Mouse (Mus musculus) intestine, embryonic 14.5 days (tissue): Measurements from ENCODE around the gene Ube2c. TPM values are rescaled to one million over a fixed set of nuclear protein-coding genes. Genes with fewer than 3 reads are reported as not detected.

Experiments used
- ATAC-seq: fragments of 200-750 bp; cut with Nextera tagmentation; replicated peaks from 2 replicates; pipeline ENCODE4 v1.8.0; 2017; ENCODE audit warnings: low read depth, moderate number of reproducible peaks, moderate TSS enrichment, moderate library complexity; ENCODE audit not compliant: low FRiP score, low TSS enrichment
- DNase-seq: peaks from one replicate; pipeline ENCODE4 v3.0.0-alpha.2; 2018; ENCODE audit warnings: low spot score
- H3K27ac ChIP-seq: fragments of 300-500 bp; sonication (generic); 2 replicates; pipeline ENCODE4 v1.5.1; 2014; ENCODE audit warnings: low read depth, mild to moderate bottlenecking, control low read depth
- H3K27me3 ChIP-seq: fragments of 300-500 bp; sonication (generic); replicated peaks from 2 replicates; pipeline ENCODE4 v1.6.1; 2014; ENCODE audit warnings: low read length, control low read depth; ENCODE audit not compliant: control insufficient read depth, insufficient read depth
- H3K36me3 ChIP-seq: fragments of 300-500 bp; sonication (generic); 2 replicates; pipeline ENCODE4 v1.6.1; 2014; ENCODE audit warnings: low read length, control low read depth; ENCODE audit not compliant: control insufficient read depth, insufficient read depth
- H3K4me1 ChIP-seq: fragments of 300-500 bp; sonication (generic); replicated peaks from 2 replicates; pipeline ENCODE4 v1.6.1; 2014; ENCODE audit warnings: low read length, control low read depth, mixed read lengths; ENCODE audit not compliant: control insufficient read depth, insufficient read depth
- H3K4me2 ChIP-seq: fragments of 300-500 bp; sonication (generic); 2 replicates; pipeline ENCODE4 v1.6.1; 2014; ENCODE audit warnings: low read length
- H3K4me3 ChIP-seq: fragments of 300-500 bp; sonication (generic); 2 replicates; pipeline ENCODE4 v1.5.1; 2014; ENCODE audit warnings: low read depth, low read length, control low read depth, mixed read lengths
- H3K9ac ChIP-seq: fragments of 300-500 bp; sonication (generic); 2 replicates; pipeline ENCODE4 v1.6.1; 2014; ENCODE audit warnings: mild to moderate bottlenecking, low read length
- H3K9me3 ChIP-seq: fragments of 300-500 bp; sonication (generic); 2 replicates; pipeline ENCODE4 v1.6.1; 2016; ENCODE audit warnings: low read length, control low read depth; ENCODE audit not compliant: control insufficient read depth
- WGBS: fragments of 180-500 bp; shearing (Covaris S2); extraction: QIAGEN DNeasy Blood & Tissue Kit; methylation state at CpG from one replicate; pipeline ENCODE4 v1.1.7; 2014; 5-methylcytosine and 5-hydroxymethylcytosine counted together
- polyA plus RNA-seq: library from polyadenylated mRNA; unstranded; fragments of >200 nt; fragmentation: Nextera tagmentation; extraction: Ambion mirVana; gene quantifications from 2 replicates; pipeline ENCODE4 v1.2.1, GENCODE M21; 2014

Gene Ube2c
- polyA plus RNA-seq, 1 experiment from 2014 or later, result 462 TPM

- Histone ChIP-seq H3K4me2 (no peak overlapping the region), H3K27ac (no peak overlapping the region), H3K9ac (no peak overlapping the region), H3K36me3 (no peaks in the 10 kb centered on the region), H3K4me1 (no peaks in the 10 kb centered on the region), H3K9me3 (no peaks in the 10 kb centered on the region), H3K27me3 (no peaks in the 10 kb centered on the region), H3K4me3 (no peak overlapping the region)
- WGBS, result 60% methylated on average over 7 of the region's 7 CpGs
- DNase-seq (no peak), ATAC-seq (no peak)
Observed at GRCm38 (mm10) chr2:164739876-164740275, 29.8 kb upstream of the Ube2c start.

- Histone ChIP-seq H3K9ac (peak overlapping the region; percentile 95; the same call in 1 of the 2 replicates), H3K36me3 (peaks cover 26% of the 10 kb centered on the region), H3K27me3 (no peaks in the 10 kb centered on the region), H3K4me1 (peaks cover 11% of the 10 kb centered on the region), H3K4me3 (peak overlapping the region; percentile 84), H3K9me3 (no peaks in the 10 kb centered on the region), H3K4me2 (peak overlapping the region; percentile 97), H3K27ac (no peak overlapping the region)
- 72% methylated on average over 13 of the region's 13 CpGs for WGBS
- ATAC-seq, result no peak
- DNase-seq, result no peak
Observed at GRCm38 (mm10) chr2:164744987-164745386, 24.7 kb upstream of the Ube2c start.

- DNase-seq, result peak; percentile 97
- peak; percentile 92 for ATAC-seq
- peak within 1 kb of the TSS; percentile 84 for H3K4me3 ChIP-seq
- under 1% methylated on average over 70 of the region's 70 CpGs for WGBS
- peaks cover 36% of the 10 kb centered on the region for H3K36me3 ChIP-seq
- peak within 1 kb of the TSS; percentile 95 for H3K9ac ChIP-seq
- H3K9me3 ChIP-seq, result no peaks in the 10 kb centered on the region
- H3K27me3 ChIP-seq, result no peaks in the 10 kb centered on the region
- peak within 1 kb of the TSS; percentile 97 for H3K4me2 ChIP-seq
- H3K27ac ChIP-seq, result 0 out of 2 replicates have a peak within 1 kb of the TSS, but pooled peaks have one; percentile 16
- peaks cover 11% of the 10 kb centered on the region for H3K4me1 ChIP-seq
Observed at GRCm38 (mm10) chr2:164745843-164746479, 23.7 kb upstream of the Ube2c start, which contains the start of the genes Wfdc3 and Dnttip1. Gene Wfdc3 (minus strand): TSS chr2:164745931. Gene Dnttip1 (plus strand): TSS chr2:164745983.

GRCm38 (mm10) chr2:164746693-164747092, 23.0 kb upstream of the Ube2c start:
- Histone ChIP-seq H3K9me3 (no peaks in the 10 kb centered on the region), H3K36me3 (peaks cover 43% of the 10 kb centered on the region), H3K27ac (no peak overlapping the region), H3K4me1 (peaks cover 11% of the 10 kb centered on the region), H3K4me3 (peak overlapping the region; percentile 84), H3K9ac (peak overlapping the region; percentile 95), H3K4me2 (peak overlapping the region; percentile 97), H3K27me3 (no peaks in the 10 kb centered on the region)
- WGBS, result 51% methylated on average over 8 of the region's 8 CpGs
- ATAC-seq (no peak), DNase-seq (no peak)

GRCm38 (mm10) chr2:164748191-164748590, 21.5 kb upstream of the Ube2c start:
- Histone ChIP-seq H3K4me1 (peaks cover 11% of the 10 kb centered on the region), H3K4me3 (no peak overlapping the region), H3K9ac (no peak overlapping the region), H3K4me2 (no peak overlapping the region), H3K9me3 (no peaks in the 10 kb centered on the region), H3K36me3 (peaks cover 58% of the 10 kb centered on the region), H3K27ac (no peak overlapping the region), H3K27me3 (no peaks in the 10 kb centered on the region)
- WGBS, result 77% methylated on average over 4 of the region's 4 CpGs
- no peak for DNase-seq
- no peak for ATAC-seq

- peaks cover 11% of the 10 kb centered on the region for H3K4me1 ChIP-seq
- H3K27ac ChIP-seq, result no peak overlapping the region
- H3K27me3 ChIP-seq, result no peaks in the 10 kb centered on the region
- no peak overlapping the region for H3K9ac ChIP-seq
- H3K36me3 ChIP-seq, result peaks cover 65% of the 10 kb centered on the region
- no peak for DNase-seq
- 92% methylated on average over 6 of the region's 6 CpGs for WGBS
- no peaks in the 10 kb centered on the region for H3K9me3 ChIP-seq
- no peak overlapping the region for H3K4me3 ChIP-seq
- H3K4me2 ChIP-seq, result no peak overlapping the region
- no peak for ATAC-seq
Observed at GRCm38 (mm10) chr2:164748991-164749390, 20.7 kb upstream of the Ube2c start.

- Histone ChIP-seq H3K9ac (no peak overlapping the region), H3K4me3 (no peak overlapping the region), H3K36me3 (peaks cover 97% of the 10 kb centered on the region), H3K27me3 (no peaks in the 10 kb centered on the region), H3K4me1 (no peaks in the 10 kb centered on the region), H3K9me3 (no peaks in the 10 kb centered on the region), H3K4me2 (no peak overlapping the region), H3K27ac (no peak overlapping the region)
- DNase-seq (no peak), ATAC-seq (0 out of 2 replicates have a peak, but pooled peaks have one; percentile 40)
- 84% methylated on average over 2 of the region's 2 CpGs for WGBS
Observed at GRCm38 (mm10) chr2:164752454-164752853, 17.2 kb upstream of the Ube2c start.

- Histone ChIP-seq H3K4me1 (no peaks in the 10 kb centered on the region), H3K36me3 (peaks cover 97% of the 10 kb centered on the region)
- no peak for DNase-seq
Observed at GRCm38 (mm10) chr2:164754105-164754504, 15.6 kb upstream of the Ube2c start.

GRCm38 (mm10) chr2:164754800-164755199, 14.9 kb upstream of the Ube2c start:
- Histone ChIP-seq H3K27me3 (no peaks in the 10 kb centered on the region), H3K36me3 (peaks cover 99% of the 10 kb centered on the region), H3K4me2 (no peak overlapping the region), H3K9ac (no peak overlapping the region), H3K9me3 (no peaks in the 10 kb centered on the region), H3K4me1 (no peaks in the 10 kb centered on the region), H3K4me3 (no peak overlapping the region), H3K27ac (no peak overlapping the region)
- 79% methylated on average over 2 of the region's 2 CpGs for WGBS
- no peak for DNase-seq
- no peak for ATAC-seq

More at GRCm38 (mm10) chr2:164754105-164754504, 15.6 kb upstream of the Ube2c start:
- no peak overlapping the region for H3K9ac ChIP-seq
- ATAC-seq, result no peak
- H3K4me3 ChIP-seq, result no peak overlapping the region
- WGBS, result 78% methylated on average over 11 of the region's 11 CpGs
- no peaks in the 10 kb centered on the region for H3K27me3 ChIP-seq
- no peak overlapping the region for H3K4me2 ChIP-seq
- H3K9me3 ChIP-seq, result no peaks in the 10 kb centered on the region
- H3K27ac ChIP-seq, result no peak overlapping the region
